9 mouse cellular contexts compared by ENCODE assay signal in the genomic region with DNA sequence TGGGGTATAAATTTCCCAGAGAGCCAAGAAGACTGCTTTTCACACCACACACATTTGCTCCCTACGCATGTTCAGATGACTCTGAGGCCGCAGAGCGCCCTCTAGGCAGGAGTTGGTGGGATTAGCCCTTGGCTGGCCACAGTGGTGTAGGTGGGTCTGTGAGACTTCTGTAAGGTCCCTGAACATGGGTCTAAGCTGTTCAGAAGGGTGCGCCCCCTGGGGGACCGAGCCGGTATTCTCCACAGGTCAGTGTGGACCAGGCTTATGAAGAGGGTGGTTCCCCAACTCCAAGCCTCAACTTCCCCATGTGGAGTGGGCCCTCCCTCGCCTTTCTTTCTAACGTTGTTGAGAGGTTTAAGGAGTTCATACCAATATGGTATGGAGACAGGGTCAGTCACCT. TPM values are rescaled to one million over a fixed set of nuclear protein-coding genes. Genes with fewer than 3 reads are reported as not detected.
DNase-seq lines count a peak whose midpoint lies in the region; ATAC-seq lines count a peak whose summit lies in the region.
"Had no signal": no experiment of that assay in that cellular context is flagged by ENCODE, and none has a peak within 500 bp of the region (broad histone marks: within the 10 kb centered on the region; RNA-seq: fewer than 3 reads in every experiment).

No protein-coding gene starts in this region.

- no peak overlapping the region for H3K4me3 ChIP-seq in midbrain, embryonic 10.5 days
- no peak overlapping the region for H3K4me3 ChIP-seq in midbrain, embryonic 15.5 days
- no peak overlapping the region for H3K4me3 ChIP-seq in kidney, embryonic 16.5 days (ENCODE audit: low read length)
- H3K4me3 ChIP-seq in stomach, embryonic 16.5 days (replicated peaks; ENCODE audit: low read length): no peak overlapping the region
- H3K4me3 ChIP-seq: neural tube, embryonic 13.5 days had no signal

- WGBS in midbrain, embryonic 10.5 days: 38% methylated on average over 8 of the region's 8 CpGs
- 47% methylated on average over 8 of the region's 8 CpGs for WGBS in midbrain, embryonic 15.5 days
- 56% methylated on average over 8 of the region's 8 CpGs for WGBS in kidney, embryonic 16.5 days
- 41% methylated on average over 8 of the region's 8 CpGs for WGBS in stomach, embryonic 16.5 days

- no peaks in the 10 kb centered on the region for H3K9me3 ChIP-seq in midbrain, embryonic 10.5 days (replicated peaks)
- H3K9me3 ChIP-seq in midbrain, embryonic 15.5 days: no peaks in the 10 kb centered on the region
- no peaks in the 10 kb centered on the region for H3K9me3 ChIP-seq in kidney, embryonic 16.5 days (ENCODE audit: low read length)
- no peaks in the 10 kb centered on the region for H3K9me3 ChIP-seq in stomach, embryonic 16.5 days (replicated peaks; ENCODE audit: control insufficient read depth, low read length)
- H3K9me3 ChIP-seq: neural tube, embryonic 13.5 days had no signal

- DNase-seq in adrenal gland, adult (ENCODE audit: inconsistent age in 2 of 2, low spot score in 1 of 2): peak; percentile 20 to 73
- DNase-seq in adrenal gland, adult 8-10 months: no peak
- peak; percentile 36 for DNase-seq in midbrain, embryonic 10.5 days (ENCODE audit: low spot score)
- DNase-seq in embryo, embryonic 11 days: peak; percentile 52
- peak; percentile 54 for DNase-seq in lung, postnatal 25 days (ENCODE audit: low spot score)

- no peaks in the 10 kb centered on the region for H3K36me3 ChIP-seq in midbrain, embryonic 10.5 days
- no peaks in the 10 kb centered on the region for H3K36me3 ChIP-seq in midbrain, embryonic 15.5 days (replicated peaks)
- H3K36me3 ChIP-seq in kidney, embryonic 16.5 days (ENCODE audit: insufficient read depth, low read length): no peaks in the 10 kb centered on the region
- no peaks in the 10 kb centered on the region for H3K36me3 ChIP-seq in stomach, embryonic 16.5 days (ENCODE audit: control insufficient read depth, insufficient read depth, low read length)
- H3K36me3 ChIP-seq: neural tube, embryonic 13.5 days had no signal

- H3K27ac ChIP-seq in midbrain, embryonic 10.5 days (replicated peaks): no peak overlapping the region
- no peak overlapping the region for H3K27ac ChIP-seq in midbrain, embryonic 15.5 days
- no peak overlapping the region for H3K27ac ChIP-seq in kidney, embryonic 16.5 days (ENCODE audit: low read length)
- no peak overlapping the region for H3K27ac ChIP-seq in stomach, embryonic 16.5 days (ENCODE audit: low read length)

- no peak overlapping the region for H3K9ac ChIP-seq in midbrain, embryonic 15.5 days
- H3K9ac ChIP-seq in kidney, embryonic 16.5 days (replicated peaks; ENCODE audit: low read length): no peak overlapping the region
- no peak overlapping the region for H3K9ac ChIP-seq in stomach, embryonic 16.5 days (ENCODE audit: low read length)
- H3K9ac ChIP-seq: neural tube, embryonic 13.5 days had no signal

- H3K4me2 ChIP-seq in midbrain, embryonic 15.5 days: no peak overlapping the region
- H3K4me2 ChIP-seq in kidney, embryonic 16.5 days (replicated peaks; ENCODE audit: low read depth, low read length): no peak overlapping the region
- H3K4me2 ChIP-seq in stomach, embryonic 16.5 days (ENCODE audit: low read depth, low read length): peak overlapping the region; percentile 2; the same call in 1 of the 2 replicates
- H3K4me2 ChIP-seq: neural tube, embryonic 13.5 days had no signal

- H3K4me1 ChIP-seq in midbrain, embryonic 10.5 days: no peaks in the 10 kb centered on the region
- H3K4me1 ChIP-seq in midbrain, embryonic 15.5 days: 0 out of 2 replicates have a peak, but pooled peaks cover 13% of the 10 kb centered on the region
- peaks cover 8% of the 10 kb centered on the region; the same call in 1 of the 2 replicates for H3K4me1 ChIP-seq in kidney, embryonic 16.5 days (ENCODE audit: insufficient read depth, low read length)
- peaks cover 12% of the 10 kb centered on the region; the same call in 1 of the 2 replicates for H3K4me1 ChIP-seq in stomach, embryonic 16.5 days (ENCODE audit: control insufficient read depth, insufficient read depth, low read length)

- no peaks in the 10 kb centered on the region for H3K27me3 ChIP-seq in midbrain, embryonic 10.5 days (ENCODE audit: low read depth, poor library complexity, severe bottlenecking)
- H3K27me3 ChIP-seq in midbrain, embryonic 15.5 days (replicated peaks): no peaks in the 10 kb centered on the region
- H3K27me3 ChIP-seq in kidney, embryonic 16.5 days (ENCODE audit: insufficient read depth, low read length): 0 out of 2 replicates have a peak, but pooled peaks cover 7% of the 10 kb centered on the region
- no peaks in the 10 kb centered on the region for H3K27me3 ChIP-seq in stomach, embryonic 16.5 days (ENCODE audit: control insufficient read depth, insufficient read depth, low read length)
- H3K27me3 ChIP-seq: neural tube, embryonic 13.5 days had no signal

- no peak for ATAC-seq in midbrain, embryonic 15.5 days (replicated peaks)
- peak; percentile 75 for ATAC-seq in kidney, embryonic 16.5 days (ENCODE audit: low FRiP score, low TSS enrichment)
- no peak for ATAC-seq in stomach, embryonic 16.5 days (ENCODE audit: insufficient read depth, low FRiP score)

RNA-seq across cellular contexts. Expression of gene Gna12, which starts 59.3 kb away (rescaled TPM):
- total RNA-seq in adrenal gland, adult 8-10 months (2022): 100 to 1,000 TPM; 135 to 173 (median 141) TPM
- 7.7 and 8.0 TPM in 2 replicates for polyA plus RNA-seq in midbrain, embryonic 10.5 days (2016; fragmentation: Nextera tagmentation; extraction: Ambion mirVana)
- polyA plus RNA-seq in midbrain, embryonic 15.5 days (2015; fragmentation: Nextera tagmentation; extraction: Ambion mirVana): 49.8 and 63.1 TPM in 2 replicates
- 9.6 and 10.0 TPM in 2 replicates for polyA plus RNA-seq in kidney, embryonic 16.5 days (2015; fragmentation: Nextera tagmentation; extraction: Ambion mirVana)
- polyA plus RNA-seq in stomach, embryonic 16.5 days (2015; fragmentation: Nextera tagmentation; extraction: Ambion mirVana): 6.9 and 7.2 TPM in 2 replicates
